Comparison of ENCODE assay signal across 8 mouse cellular contexts in genomic region chr17:14397456-14397855, GRCm38 (mm10).
DNase-seq lines count a peak whose midpoint lies in the region; ATAC-seq lines count a peak whose summit lies in the region.

No protein-coding gene starts in this region.

- intact Hi-C loops in left cerebral cortex, postnatal 4 days (cut with DNase I): no loop called here

- peaks cover 44% of the 10 kb centered on the region for H3K4me1 ChIP-seq in embryonic facial prominence, embryonic 13.5 days
- no peaks in the 10 kb centered on the region for H3K4me1 ChIP-seq in intestine, embryonic 16.5 days (ENCODE audit: control insufficient read depth, insufficient read depth, low read length)
- 0 out of 2 replicates have a peak, but pooled peaks cover 6% of the 10 kb centered on the region for H3K4me1 ChIP-seq in neural tube, embryonic 15.5 days

- no peak for ATAC-seq in embryonic facial prominence, embryonic 13.5 days (ENCODE audit: insufficient number of reproducible peaks, insufficient read depth, low FRiP score, low TSS enrichment, low read depth)
- peak; percentile 85 for ATAC-seq in intestine, embryonic 16.5 days
- ATAC-seq in neural tube, embryonic 15.5 days (ENCODE audit: low FRiP score): no peak
- ATAC-seq in monocyte, adult 5-6 weeks (replicated peaks; ENCODE audit: insufficient number of reproducible peaks, low FRiP score, low TSS enrichment, poor library complexity, severe bottlenecking): no peak

- 0 out of 2 replicates have a peak overlapping the region, but pooled peaks have one; percentile 48 for H3K27ac ChIP-seq in embryonic facial prominence, embryonic 13.5 days
- no peak overlapping the region for H3K27ac ChIP-seq in intestine, embryonic 16.5 days (ENCODE audit: low read length)
- no peak overlapping the region for H3K27ac ChIP-seq in neural tube, embryonic 15.5 days (replicated peaks)

- H3K27me3 ChIP-seq in embryonic facial prominence, embryonic 13.5 days: no peaks in the 10 kb centered on the region
- H3K27me3 ChIP-seq in intestine, embryonic 16.5 days (replicated peaks; ENCODE audit: control insufficient read depth, insufficient read depth, low read length): no peaks in the 10 kb centered on the region
- no peaks in the 10 kb centered on the region for H3K27me3 ChIP-seq in neural tube, embryonic 15.5 days (replicated peaks)

- H3K4me3 ChIP-seq in embryonic facial prominence, embryonic 13.5 days: no peak overlapping the region
- H3K4me3 ChIP-seq in intestine, embryonic 16.5 days (ENCODE audit: low read length): no peak overlapping the region
- no peak overlapping the region for H3K4me3 ChIP-seq in neural tube, embryonic 15.5 days (replicated peaks)

- H3K9me3 ChIP-seq in embryonic facial prominence, embryonic 13.5 days: no peaks in the 10 kb centered on the region
- no peaks in the 10 kb centered on the region for H3K9me3 ChIP-seq in intestine, embryonic 16.5 days (ENCODE audit: control insufficient read depth, low read length)
- no peaks in the 10 kb centered on the region for H3K9me3 ChIP-seq in neural tube, embryonic 15.5 days (replicated peaks)

- peak; percentile 62 for DNase-seq in left cerebral cortex, postnatal 4 days
- no peak for DNase-seq in left cerebral cortex, adult 11 months (ENCODE audit: low spot score)
- peak; percentile 64 for DNase-seq in lung, postnatal 36 days
- no peak for DNase-seq in layer of hippocampus, adult 9-11 months

- 48% methylated on average over 5 of the region's 5 CpGs for WGBS in embryonic facial prominence, embryonic 13.5 days
- 47% methylated on average over 5 of the region's 5 CpGs for WGBS in intestine, embryonic 16.5 days
- WGBS in neural tube, embryonic 15.5 days: 69% methylated on average over 5 of the region's 5 CpGs

- H3K36me3 ChIP-seq in embryonic facial prominence, embryonic 13.5 days: peaks cover 13% of the 10 kb centered on the region; the same call in 1 of the 2 replicates
- no peaks in the 10 kb centered on the region for H3K36me3 ChIP-seq in intestine, embryonic 16.5 days (ENCODE audit: control insufficient read depth, insufficient read depth, low read length)
- H3K36me3 ChIP-seq in neural tube, embryonic 15.5 days: no peaks in the 10 kb centered on the region

- H3K9ac ChIP-seq in embryonic facial prominence, embryonic 13.5 days: no peak overlapping the region
- no peak overlapping the region for H3K9ac ChIP-seq in intestine, embryonic 16.5 days (ENCODE audit: low read depth, low read length)
- no peak overlapping the region for H3K9ac ChIP-seq in neural tube, embryonic 15.5 days (replicated peaks)

- no peak overlapping the region for H3K4me2 ChIP-seq in embryonic facial prominence, embryonic 13.5 days
- H3K4me2 ChIP-seq in intestine, embryonic 16.5 days (ENCODE audit: low read depth, low read length): no peak overlapping the region
- H3K4me2 ChIP-seq in neural tube, embryonic 15.5 days: no peak overlapping the region

Comparison
In these comparisons a context has a peak if more than half of its experiments do, and no peak if none do; other contexts are left out.
1. DNase-seq: peak in left cerebral cortex, postnatal 4 days (single experiment) and lung, postnatal 36 days (single experiment); none in left cerebral cortex, adult 11 months (single experiment) and layer of hippocampus, adult 9-11 months (single experiment).